Mouse (Mus musculus) heart, embryonic 16.5 days (tissue): ENCODE results near the gene Vegfb. TPM values are rescaled to one million over a fixed set of nuclear protein-coding genes. Genes with fewer than 3 reads are reported as not detected.

Experiments used
- ATAC-seq: fragments of 200-750 bp; cut with Nextera tagmentation; replicated peaks from 2 replicates; pipeline ENCODE4 v1.8.0; 2017; ENCODE audit warnings: moderate number of reproducible peaks; ENCODE audit not compliant: insufficient read depth, low FRiP score; ENCODE audit errors: extremely low read depth
- H3K27ac ChIP-seq: fragments of 300-500 bp; sonication (generic); 2 replicates; pipeline ENCODE4 v1.5.1; 2014; ENCODE audit warnings: mild to moderate bottlenecking, low read length, control low read depth, moderate library complexity
- H3K27me3 ChIP-seq: fragments of 300-500 bp; sonication (generic); 2 replicates; pipeline ENCODE4 v1.6.1; 2014; ENCODE audit warnings: low read length, mixed read lengths; ENCODE audit not compliant: control insufficient read depth, insufficient read depth
- H3K36me3 ChIP-seq: fragments of 300-500 bp; sonication (generic); 2 replicates; pipeline ENCODE4 v1.6.1; 2014; ENCODE audit not compliant: control insufficient read depth, insufficient read depth
- H3K4me1 ChIP-seq: fragments of 300-500 bp; sonication (generic); 2 replicates; pipeline ENCODE4 v1.6.1; 2014; ENCODE audit warnings: low read length, mixed read lengths; ENCODE audit not compliant: control insufficient read depth, insufficient read depth
- H3K4me2 ChIP-seq: fragments of 300-500 bp; sonication (generic); 2 replicates; pipeline ENCODE4 v1.6.1; 2014; ENCODE audit warnings: low read depth, mild to moderate bottlenecking, control low read depth, low read length
- H3K4me3 ChIP-seq: fragments of 300-500 bp; sonication (generic); 2 replicates; pipeline ENCODE4 v1.5.1; 2014; ENCODE audit warnings: mild to moderate bottlenecking, control low read depth, low read length
- H3K9ac ChIP-seq: fragments of 300-500 bp; sonication (generic); 2 replicates; pipeline ENCODE4 v1.6.1; 2014; ENCODE audit warnings: low read length, control low read depth
- H3K9me3 ChIP-seq: fragments of 300-500 bp; sonication (generic); replicated peaks from 2 replicates; pipeline ENCODE4 v1.6.1; 2016; ENCODE audit warnings: low read length; ENCODE audit not compliant: control insufficient read depth
- WGBS: fragments of 180-500 bp; shearing (Covaris S2); extraction: QIAGEN DNeasy Blood & Tissue Kit; methylation state at CpG from one replicate; pipeline ENCODE4 v1.1.7; 2014; 5-methylcytosine and 5-hydroxymethylcytosine counted together
- polyA plus RNA-seq: library from polyadenylated mRNA; unstranded; fragments of >200 nt; fragmentation: Nextera tagmentation; extraction: Ambion mirVana; gene quantifications from 2 replicates; pipeline ENCODE4 v1.2.1, GENCODE M21; 2015

Gene Vegfb
- 123 and 171 TPM in 2 replicates for polyA plus RNA-seq

DNA sequence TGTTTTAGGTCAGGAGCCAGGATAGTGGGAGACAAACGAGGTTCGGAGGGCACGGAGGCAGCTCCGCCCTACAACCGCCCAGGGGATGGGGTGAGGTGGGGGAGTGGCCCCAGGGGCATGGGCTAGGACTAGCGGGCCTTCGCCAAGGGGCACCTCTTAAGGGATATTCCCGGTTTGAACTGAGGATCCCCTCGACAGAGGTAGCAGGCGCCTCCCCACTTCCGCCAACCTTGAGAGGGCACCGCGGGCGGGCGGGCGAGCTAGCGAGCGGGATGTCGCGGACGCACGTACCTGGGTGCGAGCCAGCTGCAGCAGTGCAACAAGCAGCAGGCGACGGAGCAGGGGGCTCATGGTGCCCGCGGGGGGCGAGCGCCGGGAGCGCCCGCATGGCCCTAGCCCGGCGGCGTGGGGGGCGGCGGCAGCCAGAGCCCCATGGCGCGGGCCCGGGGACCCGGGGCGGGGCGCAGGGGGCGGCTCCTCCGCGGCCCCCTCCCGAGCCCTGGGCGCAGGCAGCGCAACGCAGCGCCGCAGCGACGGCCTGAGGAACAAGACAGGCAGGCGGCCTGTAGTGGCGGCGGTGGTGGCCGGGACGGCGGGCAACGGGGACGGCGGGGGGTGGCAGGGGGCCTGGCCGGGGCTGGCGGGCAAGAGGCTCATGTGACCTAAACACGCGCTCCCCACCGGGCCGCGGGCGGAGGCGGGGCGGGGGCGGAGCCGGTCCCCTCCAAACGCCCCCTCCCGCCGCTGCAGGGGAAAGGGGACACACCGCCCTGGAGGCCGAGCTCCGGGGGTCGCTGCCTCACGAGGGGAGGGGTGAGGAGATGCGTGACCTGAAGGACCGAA is at the start of gene Vegfb:
Gene Vegfb, minus strand, starts transcription at position 591 of the 843 bp plus-strand sequence.
- Histone ChIP-seq H3K27ac (peak within 1 kb of the TSS; percentile 99), H3K4me3 (peak within 1 kb of the TSS; percentile 86), H3K9ac (peak within 1 kb of the TSS; percentile 97), H3K4me2 (peak within 1 kb of the TSS; percentile 88), H3K27me3 (no peaks in the 10 kb centered on the region), H3K36me3 (peaks cover 21% of the 10 kb centered on the region), H3K4me1 (peaks cover 22% of the 10 kb centered on the region), H3K9me3 (no peaks in the 10 kb centered on the region)
- WGBS: under 1% methylated on average over 76 of the region's 85 CpGs
- ATAC-seq: peak; percentile 69

DNA sequence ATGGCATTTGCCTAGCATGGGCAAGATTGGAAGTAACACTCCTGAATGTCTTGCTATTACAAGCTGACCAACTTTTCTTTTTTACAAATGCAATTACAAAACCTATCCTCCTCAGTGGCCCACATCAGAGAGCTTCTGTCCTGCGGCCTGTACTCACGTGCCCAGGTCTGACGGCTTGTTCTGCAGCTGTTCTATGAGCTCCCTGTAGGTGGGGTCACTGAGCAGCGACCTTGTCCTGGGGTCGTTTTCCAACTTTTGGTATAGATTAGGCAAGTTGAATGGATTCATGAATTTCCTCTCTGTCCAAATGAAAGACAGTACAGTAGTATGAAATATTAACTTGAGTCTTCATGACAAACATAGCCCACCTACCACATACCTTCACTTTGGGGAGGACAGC is 46.6 kb upstream of the Vegfb start:
- ATAC-seq: no peak
- Histone ChIP-seq H3K4me1 (peaks cover 23% of the 10 kb centered on the region), H3K4me3 (no peak overlapping the region), H3K27me3 (no peaks in the 10 kb centered on the region), H3K36me3 (peaks cover 57% of the 10 kb centered on the region), H3K9me3 (no peaks in the 10 kb centered on the region), H3K27ac (no peak overlapping the region), H3K9ac (no peak overlapping the region), H3K4me2 (no peak overlapping the region)
- WGBS: 88% methylated on average over 5 of the region's 5 CpGs

DNA sequence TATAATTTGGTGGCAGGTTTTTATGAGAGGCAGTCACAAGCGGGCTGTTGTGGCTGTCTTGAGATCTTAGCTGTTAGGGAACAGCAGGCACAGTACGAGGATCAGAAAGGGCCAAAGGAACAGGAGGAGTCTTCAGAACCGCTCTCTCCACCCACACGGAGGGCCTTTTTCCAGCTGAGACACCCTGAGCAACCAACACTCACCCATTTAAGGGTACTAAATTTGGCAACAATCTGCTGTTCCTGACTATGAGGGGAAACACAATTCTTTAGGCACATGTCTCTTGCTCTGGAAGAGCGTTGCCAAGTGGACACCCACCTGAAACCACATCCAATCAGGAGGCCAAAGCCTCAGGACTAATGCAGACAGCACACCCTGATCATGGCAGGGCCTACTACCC is 42.1 kb upstream of the Vegfb start:
- H3K9me3 ChIP-seq: no peaks in the 10 kb centered on the region
- no peak for ATAC-seq
- no peak overlapping the region for H3K4me2 ChIP-seq
- no peaks in the 10 kb centered on the region for H3K27me3 ChIP-seq
- WGBS: 86% methylated on average over 5 of the region's 5 CpGs
- H3K4me1 ChIP-seq: no peaks in the 10 kb centered on the region
- H3K27ac ChIP-seq: no peak overlapping the region
- no peak overlapping the region for H3K9ac ChIP-seq
- H3K36me3 ChIP-seq: peaks cover 87% of the 10 kb centered on the region
- no peak overlapping the region for H3K4me3 ChIP-seq

DNA sequence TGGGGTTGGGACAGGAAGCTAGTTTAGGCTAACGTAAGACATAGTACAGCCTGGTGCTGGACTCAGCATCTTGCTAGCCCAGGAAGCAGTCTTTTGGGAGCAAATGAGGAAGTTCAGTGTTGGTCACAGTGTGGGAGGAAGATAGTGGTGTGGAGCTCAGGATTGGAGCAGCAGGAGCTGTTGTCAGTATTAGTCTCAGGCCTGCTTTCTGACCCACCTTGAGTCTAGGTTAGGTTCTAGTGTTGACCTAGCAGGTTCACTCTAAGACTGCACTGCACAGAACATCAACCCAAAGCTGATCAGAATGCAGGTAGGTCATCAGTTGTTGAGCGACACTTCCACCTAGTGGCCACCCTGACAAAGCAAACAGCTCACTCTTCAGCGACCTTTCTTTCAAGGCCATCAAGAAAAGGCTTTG is 32.8 kb upstream of the Vegfb start:
- H3K27me3 ChIP-seq: no peaks in the 10 kb centered on the region
- H3K27ac ChIP-seq: 0 out of 2 replicates have a peak overlapping the region, but pooled peaks have one; percentile 25
- no peak overlapping the region for H3K9ac ChIP-seq
- peaks cover 47% of the 10 kb centered on the region for H3K36me3 ChIP-seq
- no peak overlapping the region for H3K4me2 ChIP-seq
- no peak overlapping the region for H3K4me3 ChIP-seq
- no peaks in the 10 kb centered on the region for H3K9me3 ChIP-seq
- no peak for ATAC-seq
- 42% methylated on average over 3 of the region's 3 CpGs for WGBS
- H3K4me1 ChIP-seq: peaks cover 6% of the 10 kb centered on the region; the same call in 1 of the 2 replicates

DNA sequence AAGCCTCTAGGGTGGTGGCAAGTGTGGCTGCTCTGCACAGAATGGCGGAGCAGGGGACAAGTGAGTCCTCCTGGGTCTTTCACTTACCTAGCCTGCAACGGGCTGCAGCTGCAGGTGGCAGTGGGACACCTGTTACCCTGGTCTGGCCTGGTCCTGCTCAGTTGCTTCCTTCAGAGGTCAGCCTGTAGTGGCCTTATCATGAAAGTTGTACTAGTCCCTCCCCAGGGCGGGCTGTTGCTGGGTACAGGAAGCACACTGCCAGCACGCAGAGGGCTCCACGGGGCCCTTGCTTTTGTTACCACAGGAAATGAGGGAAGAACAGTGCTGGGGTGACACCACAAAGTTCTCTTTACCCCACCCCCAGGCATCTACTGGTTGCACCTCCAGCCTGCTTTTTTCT is 31.7 kb upstream of the Vegfb start, which contains the start of gene Fermt3:
Gene Fermt3, minus strand, starts transcription at position 279 of the 400 bp plus-strand sequence.
- peak within 1 kb of the TSS; percentile 37 for H3K4me3 ChIP-seq
- peaks cover 37% of the 10 kb centered on the region for H3K36me3 ChIP-seq
- H3K27me3 ChIP-seq: no peaks in the 10 kb centered on the region
- H3K27ac ChIP-seq: peak within 1 kb of the TSS; percentile 65
- peak within 1 kb of the TSS; percentile 27 for H3K4me2 ChIP-seq
- H3K9ac ChIP-seq: peak within 1 kb of the TSS; percentile 34; the same call in 1 of the 2 replicates
- no peaks in the 10 kb centered on the region for H3K9me3 ChIP-seq
- ATAC-seq: peak; percentile 47
- peaks cover 6% of the 10 kb centered on the region; the same call in 1 of the 2 replicates for H3K4me1 ChIP-seq
- WGBS: 58% methylated on average over 5 of the region's 5 CpGs

DNA sequence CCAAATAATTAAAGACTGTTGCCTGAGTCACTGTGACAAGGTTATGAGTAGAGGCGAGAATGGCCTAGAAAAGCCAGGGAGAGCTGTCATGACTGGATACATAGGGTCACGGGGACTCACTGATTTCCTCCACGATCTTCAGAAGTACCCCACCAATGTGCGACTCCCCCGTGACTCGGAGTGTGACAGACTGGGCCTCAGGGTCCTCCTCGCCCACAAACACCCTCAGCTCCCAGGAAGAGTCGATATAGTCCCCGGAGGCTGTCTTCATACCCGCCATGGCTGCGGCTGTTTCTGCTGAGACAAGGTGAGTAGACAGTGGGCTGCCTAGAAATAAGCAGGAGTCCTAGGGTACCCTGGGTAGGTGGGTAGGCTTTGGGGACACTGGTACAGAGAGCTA is 31.1 kb upstream of the Vegfb start:
- peak overlapping the region; percentile 18; the same call in 1 of the 2 replicates for H3K9ac ChIP-seq
- WGBS: 71% methylated on average over 11 of the region's 11 CpGs
- ATAC-seq: no peak
- peaks cover 33% of the 10 kb centered on the region for H3K36me3 ChIP-seq
- peak overlapping the region; percentile 65 for H3K27ac ChIP-seq
- H3K9me3 ChIP-seq: no peaks in the 10 kb centered on the region
- no peaks in the 10 kb centered on the region for H3K27me3 ChIP-seq
- peak overlapping the region; percentile 27 for H3K4me2 ChIP-seq
- H3K4me3 ChIP-seq: peak overlapping the region; percentile 37
- H3K4me1 ChIP-seq: peaks cover 6% of the 10 kb centered on the region; the same call in 1 of the 2 replicates

DNA sequence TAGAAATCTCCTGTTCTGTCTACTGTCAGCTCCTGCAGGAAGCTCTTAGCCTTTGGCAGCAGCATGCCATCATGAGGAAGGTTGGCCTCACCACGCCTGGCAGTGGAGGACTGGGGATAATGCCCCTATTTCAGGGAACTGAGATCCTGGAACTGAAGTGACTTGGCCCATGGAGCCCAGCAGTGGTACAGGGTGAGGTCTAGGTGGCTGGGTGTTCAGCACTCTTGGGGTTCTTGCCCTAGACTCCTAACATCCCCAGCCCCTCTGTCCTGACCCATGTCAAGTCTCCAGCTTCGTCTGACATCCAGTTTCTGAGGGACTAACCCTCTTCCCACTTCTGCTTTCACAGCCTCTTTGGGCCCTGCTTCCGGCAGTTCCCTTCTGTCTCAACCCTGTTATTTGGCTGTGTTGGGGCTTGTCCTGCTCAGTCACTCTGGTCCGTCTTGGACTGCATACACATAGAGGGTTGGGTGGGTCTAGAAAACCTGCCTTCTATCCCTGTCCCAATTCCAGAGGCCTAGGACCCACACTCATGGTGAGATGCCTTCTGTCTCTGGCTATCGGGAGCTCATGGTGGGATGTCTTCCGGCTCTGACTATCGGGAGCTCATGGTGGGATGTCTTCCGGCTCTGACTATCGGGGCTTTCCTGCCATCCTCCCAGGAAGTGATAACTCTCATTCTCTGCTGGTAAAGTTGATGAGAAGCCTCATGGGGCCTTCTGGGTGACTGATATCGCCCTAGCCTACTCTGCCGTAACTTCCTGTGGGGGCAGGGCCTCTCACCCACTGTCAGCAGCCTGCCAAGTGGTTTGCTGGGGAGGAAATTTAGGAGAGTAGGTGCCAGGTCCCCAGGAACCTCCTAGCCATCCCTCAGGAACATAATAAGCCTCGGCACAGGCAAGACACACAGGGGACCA is 30.3 kb upstream of the Vegfb start:
- peaks cover 25% of the 10 kb centered on the region for H3K36me3 ChIP-seq
- H3K4me3 ChIP-seq: peak overlapping the region; percentile 37
- H3K27me3 ChIP-seq: no peaks in the 10 kb centered on the region
- H3K4me1 ChIP-seq: peaks cover 6% of the 10 kb centered on the region; the same call in 1 of the 2 replicates
- peak overlapping the region; percentile 18; the same call in 1 of the 2 replicates for H3K9ac ChIP-seq
- WGBS: 61% methylated on average over 12 of the region's 12 CpGs
- no peaks in the 10 kb centered on the region for H3K9me3 ChIP-seq
- peak overlapping the region; percentile 27 for H3K4me2 ChIP-seq
- H3K27ac ChIP-seq: peak overlapping the region; percentile 65
- ATAC-seq: no peak; the same call in 1 of the 2 replicates

DNA sequence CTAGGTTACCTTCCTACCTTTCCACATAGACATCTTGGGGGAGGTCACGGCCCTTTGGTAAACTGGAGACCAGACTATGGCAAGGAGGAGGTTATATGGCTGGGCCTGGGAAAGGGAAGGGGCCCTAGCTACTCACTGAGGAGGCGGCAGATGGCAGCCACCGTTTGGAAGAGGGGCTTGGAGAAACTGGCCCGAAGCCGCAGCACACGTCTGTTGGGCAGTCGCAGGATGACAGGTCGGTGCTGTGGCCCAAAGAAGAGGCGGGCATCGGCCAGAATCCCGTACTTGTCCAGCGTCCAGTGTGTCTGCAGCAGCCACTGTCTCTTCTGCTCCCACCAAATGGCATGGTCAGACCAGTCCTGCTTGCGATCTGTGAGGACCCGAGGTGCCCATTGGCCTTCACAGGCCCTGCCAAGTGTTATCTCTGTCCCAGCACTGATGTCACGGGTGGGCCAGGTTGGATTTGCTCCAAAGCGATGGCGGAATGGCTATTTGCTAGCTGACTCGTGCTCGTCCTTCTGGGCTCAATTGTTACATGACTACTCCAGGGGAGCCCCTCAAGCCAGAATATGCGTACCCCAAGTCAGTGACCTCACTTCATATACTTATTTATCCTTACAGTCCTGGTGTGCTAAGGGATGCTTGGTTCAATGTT is 27.2 kb upstream of the Vegfb start:
- ATAC-seq: no peak
- WGBS: 79% methylated on average over 20 of the region's 20 CpGs
- no peaks in the 10 kb centered on the region for H3K9me3 ChIP-seq
- H3K4me1 ChIP-seq: peaks cover 6% of the 10 kb centered on the region; the same call in 1 of the 2 replicates
- no peak overlapping the region for H3K27ac ChIP-seq
- H3K4me2 ChIP-seq: no peak overlapping the region
- H3K4me3 ChIP-seq: no peak overlapping the region
- no peaks in the 10 kb centered on the region for H3K27me3 ChIP-seq
- no peak overlapping the region for H3K9ac ChIP-seq
- peaks cover under 1% of the 10 kb centered on the region; the same call in 1 of the 2 replicates for H3K36me3 ChIP-seq
